Mouse (Mus musculus) cerebellum, postnatal 4 days (tissue): ENCODE results near the gene Olfr1246.
"Not testable (repeated sequence)": the region's sequence is repeated elsewhere in the genome, so short reads cannot be mapped to it uniquely, and the experiment has no call there.

Experiments
- DNase-seq, 2 experiments: peaks; one replicate each; pipeline ENCODE4 v3.0.0; 2022; ENCODE audit warnings: low spot score in 2 of 2, mixed read lengths in 1 of 2

The Olfr1246 gene

DNA sequence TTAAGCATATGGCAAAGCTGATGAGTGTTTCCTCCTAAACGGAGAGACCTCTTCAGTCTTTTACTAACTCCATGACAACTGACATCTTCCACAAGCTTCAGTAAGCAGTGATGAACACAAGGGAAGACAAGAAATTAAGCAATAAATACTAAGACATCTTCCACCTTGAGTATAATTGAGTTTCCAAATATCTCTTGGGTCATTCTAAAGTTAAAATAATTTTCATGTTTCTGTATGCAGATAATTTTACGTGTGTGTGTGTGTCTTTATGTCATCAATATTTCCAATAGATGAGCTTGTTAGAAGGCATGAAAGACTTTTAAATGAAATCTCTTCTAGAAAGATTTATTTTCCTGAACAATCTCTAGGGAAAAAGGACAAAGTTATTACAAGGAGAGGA, at the start of gene Olfr1246:
Olfr1246 (minus strand) TSS at position 101 of the 400 bp plus-strand sequence.
- no peak for DNase-seq

DNA sequence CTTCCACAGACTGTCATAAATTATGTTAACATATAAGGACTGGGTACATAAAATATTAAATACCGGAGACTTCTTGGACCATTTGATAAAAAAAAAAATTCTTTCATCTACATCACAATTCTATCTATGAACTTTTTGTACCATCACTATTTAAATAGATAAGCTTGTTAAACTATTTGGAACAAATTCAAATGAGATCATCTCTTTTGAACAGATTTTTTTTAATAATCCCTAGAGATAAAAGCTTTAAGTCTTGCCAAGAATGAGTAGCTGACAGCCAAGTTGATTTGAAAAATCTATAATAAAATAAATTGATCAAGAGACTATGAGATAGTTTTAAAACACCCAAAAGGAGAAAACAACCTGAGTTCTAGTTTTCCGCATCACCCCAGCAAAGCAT, 41.9 kb upstream of the Olfr1246 start, which contains the start of gene Olfr1249:
Olfr1249 (minus strand) TSS at position 101 of the 400 bp plus-strand sequence.
- no peak for DNase-seq

DNA sequence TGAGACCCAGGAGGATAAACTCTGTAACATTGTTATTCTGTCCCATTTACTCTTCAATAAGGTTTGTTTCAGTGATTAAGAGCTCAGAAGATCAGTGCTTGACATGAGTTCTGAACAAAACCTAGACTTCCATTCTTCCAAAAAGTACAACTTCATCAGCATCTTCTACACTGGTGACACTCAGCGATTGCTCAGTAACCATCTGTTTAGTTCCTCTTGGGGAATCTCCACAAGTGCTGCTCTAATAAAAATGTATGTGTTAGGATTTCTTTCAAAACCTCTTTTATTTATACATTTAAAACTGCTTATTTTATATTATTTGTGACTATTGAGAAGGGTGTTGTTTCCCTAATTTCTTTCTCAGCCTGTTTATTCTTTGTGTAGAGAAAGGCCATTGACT, 25.2 kb upstream of the Olfr1246 start, which contains the start of gene Olfr1248:
Olfr1248 (minus strand) TSS at position 101 of the 400 bp plus-strand sequence.
- DNase-seq: not testable (repeated sequence)

DNA sequence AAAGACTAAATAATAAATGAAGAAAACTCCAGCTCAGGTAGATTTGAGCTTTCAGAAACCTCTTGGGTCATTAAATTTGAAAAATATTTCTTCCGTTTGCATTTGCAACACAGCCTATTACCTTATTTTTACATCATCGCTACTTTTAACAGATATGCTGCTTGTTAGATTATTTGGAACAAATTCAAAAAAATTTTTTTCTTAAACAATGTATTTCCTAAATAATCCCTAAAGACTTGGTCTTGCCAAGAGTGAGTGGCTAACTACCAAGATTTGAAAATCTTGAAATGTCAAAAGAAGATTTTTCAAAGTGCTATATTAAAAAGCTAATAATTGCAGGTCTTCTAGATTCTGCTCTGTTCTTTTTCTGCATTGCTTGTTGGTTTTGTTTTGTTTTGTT, 21.1 kb upstream of the Olfr1246 start, which contains the start of gene Olfr1247:
Olfr1247 (minus strand) TSS at position 101 of the 400 bp plus-strand sequence.
- DNase-seq: no peak

DNA sequence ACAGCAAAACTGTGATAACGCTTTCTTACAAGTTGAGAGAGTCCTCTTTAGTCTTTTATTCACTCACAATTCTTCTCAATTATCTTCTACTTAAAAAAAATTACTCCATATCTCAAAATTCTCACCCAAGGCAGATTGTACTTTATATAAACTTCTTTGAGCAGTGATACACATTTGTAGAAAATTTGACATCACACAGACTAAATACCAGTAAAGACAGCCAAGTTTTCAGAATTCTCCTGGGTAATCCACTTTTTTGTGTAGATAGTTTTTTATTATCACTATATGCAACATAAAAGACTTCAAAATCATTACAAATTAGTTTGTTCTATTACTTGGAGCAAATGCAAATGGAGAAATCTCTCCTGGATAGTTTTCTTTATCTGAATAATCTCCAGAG, 14.6 kb downstream of the Olfr1246 start, which contains the start of gene Olfr1245:
Olfr1245 (minus strand) TSS at position 101 of the 400 bp plus-strand sequence.
- no peak for DNase-seq

DNA sequence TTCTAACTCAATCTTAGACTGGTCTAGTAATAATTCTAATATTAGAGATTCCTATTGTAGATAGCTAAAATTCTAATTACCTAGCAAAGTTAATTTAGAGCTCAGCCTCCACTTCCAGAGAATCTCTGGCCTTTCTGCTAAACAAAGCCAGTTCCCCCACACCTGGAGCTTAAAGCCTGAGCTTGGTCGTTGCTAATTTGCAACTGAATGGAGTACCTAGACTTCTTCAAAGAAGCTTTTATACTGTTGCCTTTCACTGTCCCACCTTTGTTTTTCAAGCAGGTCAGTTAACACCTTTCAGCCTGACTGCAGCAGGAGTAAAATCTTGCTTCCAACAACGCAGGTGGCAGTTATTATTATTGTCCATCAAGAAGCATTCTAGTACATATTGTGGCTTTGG, 30.3 kb downstream of the Olfr1246 start:
- DNase-seq: not testable (repeated sequence)

DNA sequence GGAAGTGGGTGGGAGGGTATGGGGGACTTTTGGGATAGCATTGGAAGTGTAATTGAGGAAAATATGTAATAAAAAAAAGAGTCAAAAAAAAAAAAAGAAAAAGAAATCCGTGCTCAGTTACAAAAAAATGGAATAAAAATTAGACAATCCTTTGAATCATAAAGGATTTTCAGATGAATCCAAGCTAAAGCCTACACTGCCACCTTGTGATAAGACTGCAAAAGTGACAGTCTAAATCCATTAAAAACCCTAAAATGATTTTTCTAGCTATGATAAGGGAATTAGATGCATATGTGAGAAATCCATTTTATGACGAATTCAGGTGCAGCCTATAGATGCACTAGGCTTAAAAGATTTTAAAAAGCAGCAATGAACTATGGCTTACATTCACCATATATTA, 48.4 kb downstream of the Olfr1246 start:
- DNase-seq: no peak

DNA sequence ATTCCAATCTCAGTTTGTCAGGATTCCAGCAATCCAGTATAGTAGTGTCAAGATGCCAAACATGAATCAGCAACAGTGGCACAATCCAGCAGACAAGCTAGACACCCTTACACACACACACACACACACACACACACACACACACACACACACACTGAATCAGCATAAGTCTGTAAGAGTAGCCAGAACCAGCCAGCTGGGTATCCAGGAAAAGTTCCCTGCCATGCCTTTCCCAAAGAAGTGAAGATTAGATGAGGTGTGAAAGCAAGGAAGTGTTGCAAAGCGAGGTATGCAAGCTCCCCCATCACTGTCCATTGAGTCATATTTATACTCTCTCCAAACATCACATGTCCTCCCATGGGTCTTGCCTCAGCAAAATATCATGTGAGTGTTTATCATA, 53.0 kb downstream of the Olfr1246 start:
- DNase-seq: no peak
